Mouse (Mus musculus): ENCODE results near the gene Fhit.

The Fhit gene

DNA sequence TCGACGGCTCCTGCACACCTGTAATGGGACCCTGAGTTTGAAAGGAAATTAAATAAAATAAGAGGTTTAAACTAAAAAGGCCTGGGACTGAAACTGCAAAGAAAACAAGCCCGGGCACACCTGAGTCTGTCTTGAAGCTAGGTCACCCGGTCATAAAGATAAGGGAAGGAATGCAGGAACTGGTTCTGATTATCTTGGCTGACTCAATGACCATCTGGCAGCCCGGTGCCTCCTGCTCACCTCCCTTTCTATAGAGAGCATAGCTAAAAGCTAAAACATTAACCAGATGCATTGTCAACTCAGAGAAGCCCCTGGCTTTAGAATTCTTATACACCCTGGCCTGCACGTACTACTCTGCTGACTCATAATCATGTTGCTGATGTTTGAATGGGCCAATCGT is 1032.7 kb downstream of the Fhit start:
- DNase-seq (ENCODE audit: low spot score), result no peak

DNA sequence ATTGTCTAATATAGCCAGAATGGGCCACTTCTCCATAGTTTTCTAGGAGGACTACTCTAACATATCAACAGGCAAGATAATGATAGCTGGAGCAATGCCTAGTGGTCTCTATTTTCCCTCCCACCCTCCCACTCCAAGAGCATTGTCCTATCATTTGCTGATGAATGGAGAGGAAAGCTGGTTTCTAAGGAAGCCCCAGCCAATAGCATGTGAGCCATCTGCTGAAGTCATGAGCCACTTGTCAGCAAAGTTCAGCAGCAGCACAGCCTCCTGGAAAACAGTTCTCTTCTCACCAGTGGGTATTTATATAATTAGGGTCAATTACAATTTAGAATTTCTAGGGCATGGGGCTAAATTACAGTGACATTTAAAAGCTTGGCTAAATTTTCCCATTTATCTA is 1035.3 kb downstream of the Fhit start:
- no peak for DNase-seq (ENCODE audit: low spot score)

DNA sequence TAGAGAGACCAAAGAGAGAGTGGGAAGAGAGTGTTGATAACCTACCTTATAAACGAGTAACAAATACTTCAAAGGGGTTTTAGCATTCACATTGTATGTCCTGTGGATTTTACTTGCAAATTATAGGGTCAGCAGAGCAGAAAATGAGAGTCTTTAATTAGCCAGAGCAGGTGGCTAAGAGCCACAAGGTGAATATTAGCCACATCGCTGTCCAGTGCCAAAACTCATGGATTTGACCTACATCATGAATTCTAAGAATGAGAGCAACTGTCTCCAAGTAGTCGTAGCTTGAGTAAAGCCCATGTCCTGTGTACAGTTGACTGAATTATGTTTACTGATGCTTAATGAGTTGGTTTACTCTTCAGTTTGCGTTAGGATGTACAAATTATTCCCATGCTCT is 1039.7 kb downstream of the Fhit start:
- no peak for DNase-seq (ENCODE audit: low spot score)

DNA sequence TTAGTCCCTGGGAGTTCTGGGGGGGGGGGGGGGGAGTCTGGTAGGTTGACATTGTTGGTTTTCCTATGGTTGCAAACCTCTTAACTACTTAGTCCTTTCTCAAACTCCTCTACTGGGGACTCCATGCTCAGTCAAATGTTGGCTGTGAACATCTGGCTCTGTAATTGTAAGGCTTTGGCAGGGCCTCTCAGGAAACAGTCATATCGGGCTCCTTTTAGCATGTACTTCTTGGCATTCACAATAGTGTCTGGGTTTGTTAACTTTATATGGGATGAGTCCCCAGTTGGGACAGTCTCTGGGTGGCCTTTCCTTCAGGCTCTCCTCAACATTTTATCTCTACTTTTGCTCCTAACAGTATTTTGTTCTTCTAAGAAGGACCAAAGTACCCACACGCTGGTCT is 1065.6 kb downstream of the Fhit start:
- DNase-seq (ENCODE audit: low spot score), result no peak

DNA sequence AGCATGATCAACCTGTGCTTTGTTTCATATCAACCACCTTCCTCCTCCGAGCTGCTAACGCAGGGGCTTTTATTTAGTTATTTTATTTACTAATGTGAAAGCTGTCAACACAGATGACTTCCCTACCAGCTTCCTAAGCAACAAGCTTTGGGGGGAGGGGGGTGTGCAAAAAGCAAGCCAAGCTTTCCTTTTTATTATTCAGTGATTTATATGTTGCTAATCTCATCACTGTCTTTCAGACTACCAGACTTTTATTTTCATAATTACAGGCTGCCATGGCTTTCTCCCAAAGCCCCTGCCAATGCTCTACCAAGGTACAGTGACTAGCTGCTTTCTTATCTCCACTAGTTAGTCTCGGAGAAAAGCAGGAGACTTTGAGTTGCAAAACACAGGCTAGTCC is 1082.8 kb downstream of the Fhit start:
- no peak for DNase-seq (ENCODE audit: low spot score)

DNA sequence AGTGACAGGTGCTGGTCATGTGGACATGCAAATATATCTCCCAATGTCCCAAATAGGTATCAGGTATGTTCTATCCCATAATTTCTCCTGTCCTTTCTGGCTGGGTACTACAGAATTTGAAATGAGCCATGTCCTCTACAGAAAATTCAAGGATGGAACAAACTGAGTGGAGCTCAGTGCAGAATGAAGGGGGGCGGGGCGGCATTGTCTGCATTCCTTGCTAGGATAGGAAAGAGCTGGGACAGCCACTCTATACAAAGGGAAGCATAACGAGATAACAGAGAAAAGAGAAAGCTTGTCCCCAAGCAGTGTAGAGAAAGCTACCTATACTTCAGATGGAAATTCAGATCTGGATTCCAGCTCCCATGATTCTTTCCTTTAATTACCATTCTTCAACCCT is 1111.9 kb downstream of the Fhit start:
- no peak for DNase-seq (ENCODE audit: low spot score)

DNA sequence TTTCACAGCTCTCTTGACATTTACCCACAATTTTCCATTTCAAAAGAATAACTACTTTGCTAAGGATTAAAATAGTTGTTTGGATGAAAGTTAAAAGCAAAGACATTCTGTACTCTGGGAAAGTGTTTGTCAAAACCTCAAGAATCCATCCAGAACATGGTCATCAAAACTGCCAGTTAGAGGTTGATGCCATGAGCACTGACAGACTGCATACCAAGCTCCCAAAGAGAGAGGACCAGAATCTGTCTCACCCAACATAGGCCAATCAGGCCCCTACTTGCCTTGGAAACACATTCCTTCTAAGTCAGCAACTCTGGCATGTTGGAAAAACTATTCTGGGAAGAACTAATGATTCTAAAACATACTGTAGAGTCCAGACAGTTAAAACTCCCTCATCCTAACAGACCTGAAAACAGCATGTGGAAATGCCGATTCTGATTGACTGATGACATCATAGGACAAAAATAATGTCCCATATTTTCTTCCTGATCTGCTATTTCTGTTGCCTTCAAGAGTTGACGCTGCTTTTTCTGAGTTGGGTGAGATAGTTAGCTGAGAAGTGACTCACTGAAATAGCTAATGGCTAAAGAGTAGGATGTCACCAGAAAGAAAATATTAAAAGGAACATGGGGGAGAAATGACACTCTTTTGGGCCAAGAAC is 1114.6 kb downstream of the Fhit start:
- no peak for DNase-seq (ENCODE audit: low spot score)

DNA sequence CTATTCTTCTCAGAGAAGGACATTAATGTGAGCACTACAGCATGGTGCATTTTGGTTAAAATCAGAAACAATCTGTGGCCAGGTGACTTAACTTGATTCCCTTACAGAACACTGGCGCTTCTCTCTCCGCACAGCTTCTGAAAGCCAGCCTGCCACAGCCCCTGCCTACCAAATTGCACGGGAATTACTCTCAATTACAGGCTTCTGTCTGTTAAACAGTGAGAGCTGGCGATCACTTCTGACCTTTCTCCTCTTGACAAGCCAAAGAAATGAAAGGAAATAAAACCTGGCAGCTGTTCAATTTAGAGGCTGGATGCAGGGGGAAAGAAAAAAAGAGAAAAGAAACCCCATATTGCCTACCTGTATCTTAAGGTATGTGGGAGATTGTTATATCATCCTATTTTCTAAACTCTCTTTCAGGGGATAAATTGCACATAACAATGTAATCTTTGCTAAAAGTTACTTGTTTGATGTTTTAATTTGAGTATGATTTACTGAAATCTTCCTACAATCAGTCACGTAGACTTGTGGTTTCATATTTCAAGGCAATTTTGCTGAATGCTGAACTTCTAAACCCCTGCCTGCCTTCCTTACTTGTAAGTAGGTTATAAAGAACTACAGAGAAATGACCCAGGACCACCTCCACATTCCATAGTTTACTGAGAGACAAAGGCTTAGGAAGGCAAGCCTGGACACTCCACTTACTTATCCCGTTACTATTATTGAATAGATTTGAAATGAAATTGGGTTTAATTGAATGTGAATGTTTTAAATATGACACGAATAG is 1115.3 kb downstream of the Fhit start:
- DNase-seq (ENCODE audit: low spot score), result no peak

DNA sequence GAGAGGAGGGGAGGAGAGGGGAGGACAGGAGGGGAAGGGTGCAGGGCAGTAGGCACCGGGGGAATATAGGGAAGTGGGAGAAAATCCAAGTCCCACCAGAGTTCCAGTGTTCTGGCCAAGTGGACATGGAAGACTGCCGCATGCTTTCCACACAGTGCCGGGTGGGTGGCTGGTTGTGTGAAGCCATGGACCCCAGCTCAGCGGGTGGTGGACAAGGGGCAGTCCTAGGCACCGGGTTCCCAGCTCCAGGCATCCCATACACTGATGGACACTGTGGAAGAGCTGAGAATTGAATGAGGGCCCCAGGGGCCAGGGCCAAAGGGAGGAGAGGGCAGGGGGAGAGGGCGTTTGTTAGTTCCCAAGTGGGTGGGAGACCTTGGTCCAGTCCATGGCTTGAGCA is 1123.8 kb downstream of the Fhit start:
- DNase-seq (ENCODE audit: low spot score), result no peak

DNA sequence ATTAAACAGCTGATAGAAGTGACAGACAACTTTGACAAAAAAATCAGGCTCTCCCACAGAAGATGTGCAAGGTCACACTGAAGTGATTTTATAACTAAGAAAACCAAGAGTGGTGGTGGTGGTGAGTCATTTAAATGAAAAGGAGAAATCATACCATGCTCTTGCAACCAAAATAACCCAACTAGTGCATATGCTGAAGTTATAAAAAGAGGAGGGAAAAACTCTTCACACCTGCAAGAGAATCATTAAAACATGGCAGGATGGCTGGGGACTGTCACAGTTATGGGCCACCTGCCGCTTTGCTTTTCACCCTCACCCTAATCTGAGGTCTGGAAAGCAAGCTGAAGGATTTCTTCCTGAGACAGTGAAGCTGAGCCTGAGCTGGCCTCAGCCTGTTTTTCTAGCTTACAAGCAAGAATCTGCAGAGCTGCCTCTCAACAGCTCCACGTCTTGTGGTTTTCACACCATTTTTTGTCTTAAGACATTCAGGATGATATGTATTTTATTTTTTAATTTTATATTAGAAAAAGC is 1125.1 kb downstream of the Fhit start:
- DNase-seq (ENCODE audit: low spot score), result no peak

DNA sequence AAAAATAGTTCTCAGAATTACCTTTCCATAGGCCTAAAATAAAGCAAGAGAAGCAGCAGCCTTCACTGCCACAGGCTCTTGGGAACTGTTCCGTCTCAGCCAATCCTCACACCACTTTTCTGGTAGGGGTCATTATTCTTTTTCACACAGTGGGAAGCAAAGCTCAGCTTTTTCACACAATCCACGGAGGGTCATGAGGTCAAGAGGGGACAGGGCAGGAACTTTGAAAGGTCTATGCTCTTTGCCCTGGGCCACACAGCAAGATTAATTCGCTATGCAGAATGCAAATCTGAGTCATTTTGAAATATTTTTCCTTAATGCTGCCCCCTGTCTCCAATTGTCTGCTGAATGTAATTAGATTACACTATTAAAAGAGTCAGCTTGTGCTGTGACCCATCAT is 1126.2 kb downstream of the Fhit start:
- no peak for DNase-seq (ENCODE audit: low spot score)

DNA sequence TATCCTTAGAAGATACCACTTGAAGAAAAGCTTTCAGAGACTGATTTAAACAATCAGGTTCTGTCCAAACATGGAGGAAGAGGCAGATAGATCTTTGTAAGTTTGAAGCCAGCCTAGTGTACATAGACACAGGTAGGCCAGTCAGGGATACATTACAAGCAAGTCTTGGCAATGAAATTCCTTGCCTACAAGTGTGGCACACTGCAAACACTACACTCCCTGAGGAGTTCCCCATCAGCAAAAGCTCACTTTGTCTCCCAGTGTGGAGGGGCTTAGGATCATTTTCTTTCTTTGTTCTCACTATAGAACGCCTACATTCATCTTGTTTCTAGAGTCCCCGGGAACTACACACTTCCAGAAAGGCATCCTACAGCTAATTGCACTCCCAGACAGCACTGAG is 1126.6 kb downstream of the Fhit start:
- no peak for DNase-seq (ENCODE audit: low spot score)

DNA sequence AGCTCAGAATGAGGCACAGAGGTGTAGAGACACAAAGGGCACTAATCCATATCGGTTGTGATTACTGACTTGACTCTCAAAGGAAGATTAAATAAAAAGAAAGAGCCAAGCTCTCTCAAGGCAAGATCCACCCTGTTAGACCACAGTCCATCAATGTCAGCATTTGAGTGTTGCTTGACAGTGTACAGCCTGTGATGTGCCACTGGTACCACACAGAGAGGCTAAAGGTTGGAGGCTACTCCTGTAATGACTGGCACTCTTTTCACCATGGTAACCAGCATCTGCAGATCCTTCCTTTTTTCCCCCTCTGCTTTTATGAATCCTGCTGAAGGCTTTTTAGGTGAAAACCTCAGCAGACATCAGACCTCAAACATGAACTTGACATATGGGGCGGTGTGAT is 1138.5 kb downstream of the Fhit start:
- DNase-seq (ENCODE audit: low spot score), result no peak

DNA sequence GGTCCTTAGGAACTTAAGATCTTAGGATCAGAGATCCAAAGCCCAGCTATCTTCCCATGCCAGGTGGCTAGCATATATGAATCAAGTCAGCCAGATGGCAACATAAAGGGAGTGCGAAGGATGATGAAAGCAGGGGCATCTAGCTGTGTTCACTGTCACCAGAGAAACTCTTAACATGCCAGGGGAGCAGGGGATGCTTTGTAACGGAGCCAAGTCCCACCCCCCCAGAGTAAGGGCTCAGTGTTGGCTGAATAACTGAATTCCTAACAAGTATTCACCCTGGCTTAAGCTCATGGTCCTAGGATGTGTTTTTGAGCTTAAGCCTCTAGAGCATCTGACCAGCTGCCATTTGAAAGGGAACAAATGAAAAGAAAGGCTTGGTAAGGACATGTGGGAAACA is 1139.5 kb downstream of the Fhit start:
- no peak for DNase-seq (ENCODE audit: low spot score)

DNA sequence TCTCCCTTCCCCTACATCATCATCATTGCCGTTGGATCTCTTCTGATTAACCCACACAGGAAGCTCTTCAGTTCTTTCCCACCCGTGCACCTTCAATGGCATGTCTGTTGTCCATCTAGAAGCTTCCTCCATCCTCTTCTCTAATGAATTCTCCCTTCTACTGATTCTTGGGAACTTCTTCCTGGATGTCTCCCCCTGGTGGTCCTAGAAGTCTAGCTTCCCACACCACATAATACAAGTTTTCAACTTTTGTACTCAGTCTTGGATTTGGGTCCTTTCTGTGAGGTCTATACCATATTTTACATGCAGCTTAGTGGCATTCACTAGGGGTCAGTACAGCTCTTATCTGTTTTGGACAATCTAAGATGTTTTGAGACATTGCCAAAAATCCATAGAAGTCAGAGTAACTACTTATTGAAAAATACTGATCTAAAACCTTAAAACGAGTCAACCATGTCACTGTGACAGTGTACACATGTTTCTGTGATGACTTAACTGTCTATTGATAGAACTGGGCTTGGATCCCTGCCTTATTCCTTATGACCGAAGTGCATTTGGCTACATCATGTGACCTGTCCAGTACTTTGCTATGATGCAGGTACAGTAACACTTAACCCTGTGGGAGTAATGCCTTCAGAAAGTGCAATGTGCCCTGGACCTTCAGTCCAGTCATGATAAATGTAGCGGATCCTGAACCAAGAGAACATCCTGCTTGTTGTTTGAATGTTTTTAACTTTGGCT is 1141.3 kb downstream of the Fhit start:
- DNase-seq (ENCODE audit: low spot score), result no peak

DNA sequence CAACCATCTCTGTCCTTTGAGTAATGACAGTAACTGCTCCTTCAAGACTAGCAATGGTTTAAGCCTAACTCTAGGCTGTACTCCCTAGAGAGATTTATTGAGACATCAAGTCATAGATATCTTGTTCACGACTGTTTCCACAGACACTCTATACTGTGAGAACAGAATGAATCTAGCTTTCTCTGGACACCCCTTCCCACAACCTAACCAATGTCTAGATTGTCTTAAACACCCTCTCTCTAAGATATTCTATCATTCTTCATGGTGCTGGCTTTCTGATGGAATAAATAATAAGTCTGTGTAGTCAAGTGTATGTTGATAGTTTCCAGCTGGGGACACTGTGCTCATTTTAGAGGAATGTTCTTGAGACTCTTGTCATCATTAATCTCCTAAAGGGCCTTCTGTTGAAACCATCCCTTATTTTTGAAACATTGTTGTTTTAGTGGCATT is 1148.0 kb downstream of the Fhit start:
- DNase-seq (ENCODE audit: low spot score), result no peak

DNA sequence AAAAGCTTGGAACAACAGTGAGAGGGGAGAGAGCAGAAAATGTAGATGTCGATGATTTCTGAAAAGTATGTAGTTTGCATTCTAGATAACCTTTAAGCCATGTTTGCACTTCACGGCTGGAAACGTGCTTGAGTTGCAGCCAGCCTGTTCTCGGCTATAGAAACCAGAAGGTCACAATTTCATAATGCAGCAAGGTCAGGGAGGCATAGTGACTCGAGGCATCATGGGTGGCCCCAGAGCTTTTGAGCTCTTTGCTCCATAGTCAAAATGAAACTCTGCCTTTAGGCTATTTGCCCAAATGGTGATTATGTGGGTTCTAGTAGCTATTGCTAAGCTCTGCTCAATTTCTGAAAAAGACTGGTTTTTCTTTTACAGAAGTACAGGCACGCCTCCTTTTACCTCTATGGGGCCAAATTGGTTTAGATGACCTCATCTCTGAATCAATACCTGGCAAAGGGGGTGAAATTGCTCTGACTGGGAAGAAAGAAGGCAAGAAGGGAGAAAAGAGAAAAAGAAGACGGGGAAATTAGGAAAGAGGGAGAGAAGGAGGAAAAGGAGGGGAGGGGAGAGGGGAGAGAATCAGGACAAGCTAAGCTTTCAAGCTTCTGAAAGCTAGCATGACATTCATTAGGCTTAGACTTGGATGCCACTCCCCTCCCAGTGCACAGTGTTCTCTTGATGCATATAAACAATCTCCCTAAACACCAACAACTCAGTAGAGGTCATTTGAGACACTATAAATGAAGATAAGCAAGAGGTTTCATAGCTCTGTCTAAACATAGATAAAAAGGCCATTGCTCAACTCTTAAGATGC is 1148.6 kb downstream of the Fhit start:
- no peak for DNase-seq (ENCODE audit: low spot score)

DNA sequence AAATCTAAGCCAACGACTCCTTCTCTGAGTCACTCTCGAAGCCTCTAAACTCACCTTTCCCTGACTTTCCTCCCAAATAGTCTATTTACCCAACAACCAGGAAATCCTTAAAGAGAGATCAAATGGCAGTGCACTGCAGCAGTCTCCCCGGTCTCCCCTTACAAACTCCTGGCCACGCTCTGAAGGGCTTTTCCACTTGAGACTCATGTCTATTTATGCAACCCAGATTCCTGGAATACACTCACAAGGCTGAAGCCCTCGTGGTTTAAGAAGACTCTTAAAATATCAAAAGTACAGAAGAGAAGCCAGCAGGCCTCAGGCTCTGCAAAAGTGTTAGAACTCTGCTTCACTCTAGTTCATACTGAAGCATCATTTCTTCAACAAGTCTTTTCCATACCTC is 1155.6 kb downstream of the Fhit start:
- DNase-seq (ENCODE audit: low spot score), result no peak

DNA sequence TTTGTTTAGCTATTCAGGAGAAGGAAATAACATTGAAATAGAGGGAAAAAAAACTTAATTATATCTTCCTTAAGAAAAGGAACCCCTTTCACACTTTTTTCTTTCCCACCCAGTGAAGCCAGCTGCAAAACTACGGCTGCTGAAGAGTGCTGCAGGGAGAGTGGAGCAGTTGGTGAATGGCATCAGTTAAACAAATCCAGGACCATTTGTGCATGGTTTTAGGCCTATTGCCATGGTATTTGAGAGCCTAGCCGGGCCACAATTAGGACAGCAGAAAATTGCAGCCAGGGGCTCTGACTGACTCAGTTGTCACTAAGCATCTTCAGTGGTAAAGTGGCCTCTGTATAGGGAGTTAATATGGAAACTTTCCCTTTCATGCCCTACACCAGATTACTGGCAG is 1158.0 kb downstream of the Fhit start:
- DNase-seq (ENCODE audit: low spot score), result no peak

DNA sequence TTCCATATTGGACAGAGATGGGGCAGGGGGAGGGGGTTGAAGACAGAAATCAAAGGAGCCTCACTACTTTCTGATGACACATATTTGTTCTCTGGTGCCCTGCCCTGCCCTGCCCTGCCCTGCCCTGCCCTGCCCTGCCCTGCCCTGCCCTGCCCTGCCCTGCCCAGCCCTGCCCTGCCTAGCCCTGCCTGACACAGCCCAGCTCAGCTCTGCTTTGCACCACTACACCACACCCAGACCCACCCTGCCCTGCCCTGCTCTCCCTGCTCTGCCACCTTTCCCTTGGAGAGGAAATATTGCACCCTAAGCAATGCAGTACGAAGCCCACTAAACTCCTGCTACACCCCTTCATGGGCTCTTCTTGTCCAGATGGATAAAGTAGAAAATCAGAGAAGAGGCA is 1171.2 kb downstream of the Fhit start:
- no peak for DNase-seq (ENCODE audit: low spot score)

DNA sequence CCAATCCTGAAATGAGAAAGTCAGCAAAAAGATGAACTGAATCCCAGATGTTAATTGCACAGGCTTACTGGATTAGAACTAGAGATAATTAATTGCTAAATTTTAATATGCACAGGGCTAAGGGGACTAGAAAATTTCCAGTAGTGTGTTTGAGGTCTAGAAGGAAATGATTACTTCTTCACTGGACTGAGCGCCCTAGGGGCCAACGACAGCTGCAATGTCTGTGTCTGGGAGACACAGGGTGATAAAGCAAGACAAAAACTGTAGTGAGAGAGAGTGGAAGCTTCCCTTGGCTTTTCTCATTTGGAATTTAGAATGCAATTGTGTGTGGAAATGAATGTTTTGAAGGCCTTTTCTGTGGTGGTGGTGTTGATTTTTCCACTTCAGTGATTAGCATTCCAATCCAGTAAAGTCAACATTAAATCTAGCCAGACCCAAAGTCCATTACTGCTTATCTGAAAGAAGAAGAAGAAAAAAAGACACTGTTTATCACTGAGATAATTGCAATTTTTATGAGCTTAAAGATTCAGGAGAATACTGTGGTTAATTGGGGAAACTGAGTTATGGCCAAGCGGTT is 1184.8 kb downstream of the Fhit start:
- no peak for DNase-seq (ENCODE audit: low spot score)

DNA sequence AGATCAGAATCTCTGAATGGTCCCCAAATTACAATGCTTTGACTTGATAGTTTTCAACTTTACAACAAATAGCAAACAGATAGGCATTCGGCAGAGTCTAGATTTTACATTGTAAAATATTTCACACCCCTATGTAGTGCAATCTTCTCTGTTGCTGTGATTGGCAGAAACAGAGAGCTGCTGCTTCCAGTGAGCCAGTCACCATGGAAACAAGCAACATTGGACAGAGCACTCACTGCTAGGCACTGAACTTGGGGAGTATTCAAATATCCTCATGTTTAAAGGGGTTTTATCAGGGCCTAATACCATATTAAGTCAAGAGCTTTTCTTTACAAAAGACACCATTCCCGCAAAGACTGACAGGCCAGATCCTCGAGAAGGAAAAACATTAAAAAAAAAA is 1187.4 kb downstream of the Fhit start:
- no peak for DNase-seq (ENCODE audit: low spot score)

All from adipocyte (in vitro differentiated cells).